Mouse (Mus musculus) cerebellum, adult (tissue): ENCODE measurements around the gene Slc25a42.
A peak's percentile ranks its signal among the peaks of the same experiment; 100 is the strongest.
"Not testable (repeated sequence)": the region's sequence is repeated elsewhere in the genome, so short reads cannot be mapped to it uniquely, and the experiment has no call there.

Source experiments
- ATAC-seq: cut with Nextera tagmentation; 2 replicates; pipeline ENCODE4 v1.9.2; 2017; ENCODE audit warnings: mild to moderate bottlenecking, moderate library complexity, mixed read lengths; ENCODE audit not compliant: insufficient number of reproducible peaks, low FRiP score, low TSS enrichment

Slc25a42 gene

DNA sequence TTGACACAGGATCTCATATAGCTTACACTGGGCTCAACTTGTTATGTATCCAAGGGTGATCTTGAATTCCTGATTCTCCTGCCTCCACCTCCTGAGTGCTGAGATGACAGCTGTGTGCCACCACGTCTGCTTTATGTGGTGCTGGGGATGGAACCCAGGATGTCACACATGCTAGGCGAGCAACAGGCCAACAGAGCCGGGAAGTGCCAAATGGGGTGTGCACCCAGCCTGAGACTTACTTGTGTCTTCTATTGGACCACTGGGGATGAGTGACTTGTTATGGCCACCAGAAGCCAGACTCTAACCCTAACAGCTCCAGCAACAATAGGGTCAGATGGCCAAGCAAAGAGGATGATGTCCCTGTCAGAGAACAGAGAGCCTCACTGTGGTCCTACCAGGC, 4.1 kb upstream of the Slc25a42 start:
- not testable (repeated sequence) for ATAC-seq

DNA sequence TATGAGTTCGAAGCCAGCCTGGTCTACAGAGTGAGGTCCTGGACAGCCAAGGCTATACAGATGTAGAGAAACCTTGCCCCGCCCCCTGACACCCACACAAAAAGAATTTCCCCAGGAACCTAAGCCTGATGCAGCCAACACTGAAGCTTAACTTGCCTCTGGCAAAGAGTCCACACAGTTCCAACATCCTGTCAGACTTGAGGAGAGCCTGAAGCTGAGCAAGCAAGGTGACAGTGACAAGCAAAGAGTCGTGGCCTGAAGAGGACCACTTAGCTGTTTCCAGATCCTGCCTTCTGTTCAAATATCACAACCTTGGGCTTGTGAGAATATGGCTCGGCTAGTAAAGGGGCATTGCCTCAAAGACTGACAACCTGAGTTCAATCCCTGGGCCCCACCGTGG, 3.0 kb upstream of the Slc25a42 start:
- ATAC-seq = no peak

DNA sequence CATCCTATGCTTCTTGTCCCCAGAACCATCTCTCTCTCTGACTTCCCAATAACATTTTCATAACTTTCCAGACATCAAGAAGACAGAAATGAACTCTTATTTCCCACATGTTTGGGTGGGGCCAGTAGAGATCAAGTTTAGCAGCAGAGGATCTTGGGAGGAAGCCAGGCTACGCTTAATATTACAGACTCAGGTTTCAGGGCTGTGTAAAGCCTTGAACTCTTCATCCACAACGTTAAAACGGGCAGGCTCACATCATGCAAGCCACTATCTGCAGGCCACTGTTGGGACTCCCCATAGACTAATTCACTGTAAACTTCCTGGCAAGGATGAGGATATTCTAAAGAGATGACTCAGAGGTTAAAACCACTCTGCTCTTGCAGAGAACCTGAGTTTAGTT, 2.3 kb upstream of the Slc25a42 start:
- ATAC-seq = no peak

DNA sequence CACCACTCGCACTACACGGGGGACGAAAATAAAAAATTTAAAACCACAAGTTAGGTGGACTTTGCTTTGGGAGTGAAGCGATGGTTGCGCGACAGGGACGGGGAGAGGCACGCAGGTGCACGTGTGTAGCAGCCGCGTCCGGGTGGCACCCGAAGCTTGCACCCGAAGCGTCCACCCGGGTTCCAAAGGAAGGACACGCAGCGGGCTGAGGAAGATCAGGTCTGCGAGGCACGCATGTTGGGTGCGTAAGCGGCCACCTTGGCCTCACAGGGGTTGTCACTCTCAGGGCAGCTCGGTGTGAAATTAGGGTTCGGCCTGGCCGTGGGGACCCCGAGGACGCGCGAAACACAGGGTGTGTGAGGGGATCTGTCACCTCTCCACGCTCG, 386 bp downstream of the Slc25a42 start:
- ATAC-seq = peak; percentile 10; the same call in 1 of the 2 replicates

DNA sequence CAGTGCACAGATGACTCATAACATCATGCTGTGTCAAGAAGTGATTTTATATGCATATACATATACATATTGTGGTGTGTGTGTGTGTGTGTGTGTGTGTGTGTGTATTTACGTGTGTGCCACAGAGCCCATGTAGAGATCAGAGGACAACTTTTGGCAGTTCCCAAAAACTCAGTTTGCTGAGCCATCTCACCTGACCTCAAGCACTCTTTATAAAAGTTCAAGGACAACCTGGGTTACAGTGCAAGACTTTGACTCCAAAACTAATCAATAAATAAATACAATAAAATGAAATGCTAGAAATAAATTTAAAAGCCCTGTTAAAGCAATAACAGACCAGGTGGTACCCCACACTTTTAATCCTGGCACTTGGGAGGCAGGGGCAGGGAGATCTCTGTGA, 830 bp downstream of the Slc25a42 start:
- no peak for ATAC-seq

DNA sequence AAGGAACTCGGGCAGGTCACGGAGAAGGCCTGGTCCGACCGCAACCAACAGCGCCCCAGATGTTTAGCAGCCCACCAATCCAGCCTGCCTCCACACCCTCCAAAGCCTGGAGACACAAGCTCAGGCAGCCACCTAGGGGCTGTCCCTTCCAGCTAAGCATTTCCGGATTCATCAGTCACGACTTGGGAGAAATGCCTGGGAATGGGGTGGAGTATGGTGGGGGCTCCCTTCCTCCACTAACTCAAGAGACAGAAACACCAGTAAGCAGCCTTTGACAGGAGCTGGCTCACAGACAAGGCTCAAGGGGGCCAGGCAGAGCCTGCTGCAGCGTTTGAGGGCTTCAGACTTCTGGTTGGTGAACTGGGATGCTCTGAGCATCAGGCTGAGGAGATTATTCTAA, 1.6 kb downstream of the Slc25a42 start:
- no peak for ATAC-seq

DNA sequence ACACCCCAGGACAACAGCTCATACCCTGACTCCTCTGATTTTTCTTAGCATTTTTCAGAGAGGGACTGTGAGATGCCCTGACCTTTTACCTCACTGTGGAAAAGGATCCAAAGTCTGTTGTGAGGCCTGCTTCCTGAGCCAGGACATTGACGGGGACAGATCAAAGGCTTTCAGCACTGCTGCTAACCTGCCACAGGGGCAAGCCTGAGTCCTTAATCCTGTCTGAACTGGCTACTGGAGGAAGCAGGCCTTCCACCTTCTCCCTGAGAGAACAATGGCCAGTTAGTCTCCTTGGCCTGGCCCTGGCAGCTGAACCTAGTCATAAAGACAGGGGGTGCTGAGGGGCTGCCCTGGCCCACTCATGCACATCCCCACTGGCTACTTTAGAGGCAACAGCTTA, 4.0 kb downstream of the Slc25a42 start:
- ATAC-seq = no peak

DNA sequence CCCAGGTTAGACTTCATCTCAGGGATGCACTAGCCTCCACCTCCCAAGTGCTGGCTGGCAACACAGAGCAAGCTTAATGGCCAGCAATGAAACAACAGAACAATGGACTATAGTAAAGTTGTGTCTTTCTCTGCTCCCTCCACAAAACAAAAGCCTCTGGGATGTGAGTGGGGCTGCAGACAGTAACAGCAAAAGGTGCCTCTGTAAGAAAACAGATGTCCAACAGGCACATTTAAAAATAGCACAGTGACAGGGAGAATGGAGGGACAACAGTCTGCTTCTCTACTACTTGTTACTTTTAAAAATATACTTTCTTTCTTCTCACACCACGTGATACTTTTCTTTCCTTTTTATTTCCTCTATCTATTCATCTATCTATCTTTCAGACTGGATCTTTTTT, 7.3 kb downstream of the Slc25a42 start:
- no peak for ATAC-seq

DNA sequence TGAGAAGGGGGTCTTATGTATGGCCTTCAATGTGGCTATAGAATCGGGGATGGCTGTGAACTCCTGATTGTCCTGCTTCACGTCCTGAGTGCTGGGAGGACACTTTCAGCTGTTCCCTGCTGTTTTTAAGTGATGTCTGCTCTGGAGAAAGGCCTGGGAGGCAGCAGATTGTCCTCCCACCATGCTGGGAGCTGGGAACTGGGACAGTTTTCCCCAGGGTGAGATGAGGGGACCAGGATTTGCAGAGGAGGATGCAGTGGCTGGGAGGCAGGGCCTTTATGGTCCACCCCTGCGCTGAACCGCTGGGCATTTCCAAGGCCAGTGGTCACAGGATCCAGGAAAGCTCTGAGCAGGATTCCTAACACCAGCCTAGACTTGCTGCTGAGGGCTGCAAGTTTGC, 9.0 kb downstream of the Slc25a42 start:
- ATAC-seq = no peak

DNA sequence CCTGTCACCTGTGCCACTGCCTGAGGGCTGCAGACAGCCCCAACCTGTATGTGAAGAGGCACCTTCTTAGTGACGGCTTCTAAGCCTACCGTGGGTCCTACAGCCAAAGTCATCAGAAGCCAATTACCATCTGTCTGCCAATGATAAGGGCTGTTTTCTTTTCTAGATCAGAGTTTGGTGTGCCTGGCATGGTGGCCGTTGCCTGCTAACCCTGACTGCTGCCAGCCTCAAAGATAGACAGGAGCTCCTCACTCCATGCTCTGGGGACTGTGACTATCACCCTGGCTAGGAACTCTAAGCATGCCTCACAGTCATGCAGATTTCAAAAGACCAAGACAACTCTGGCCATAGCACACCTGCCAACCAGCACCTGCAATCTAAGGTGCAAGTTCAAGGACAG, 10.7 kb downstream of the Slc25a42 start:
- ATAC-seq = no peak

DNA sequence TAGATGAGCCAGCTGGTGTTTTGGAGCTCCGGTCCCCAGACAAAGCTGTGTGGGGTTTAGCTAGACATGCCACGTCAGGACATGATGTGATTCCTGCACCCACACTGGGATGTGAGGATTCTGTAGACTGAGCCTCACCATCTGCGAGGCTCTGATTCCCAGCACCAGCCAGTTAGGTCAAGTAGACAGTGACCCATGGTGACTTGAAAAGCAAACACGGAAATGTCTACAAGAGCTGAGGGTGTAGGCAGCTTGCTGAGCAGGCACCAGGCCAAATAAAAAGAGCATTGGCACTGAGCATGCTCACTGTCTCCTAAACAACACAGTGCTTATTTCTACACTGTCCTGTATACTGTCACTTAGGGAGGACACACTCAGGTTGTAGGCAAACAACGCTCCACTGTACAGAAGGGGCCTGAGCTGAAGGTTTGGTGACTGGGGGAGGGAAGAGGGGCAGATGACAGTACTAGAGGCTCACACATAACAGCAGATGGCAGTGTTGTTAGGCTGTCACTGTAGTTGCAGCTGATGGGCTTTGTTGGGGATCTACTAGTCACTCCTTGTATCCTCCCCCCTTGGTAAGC, 11.9 kb downstream of the Slc25a42 start:
- peak; percentile 62 for ATAC-seq

DNA sequence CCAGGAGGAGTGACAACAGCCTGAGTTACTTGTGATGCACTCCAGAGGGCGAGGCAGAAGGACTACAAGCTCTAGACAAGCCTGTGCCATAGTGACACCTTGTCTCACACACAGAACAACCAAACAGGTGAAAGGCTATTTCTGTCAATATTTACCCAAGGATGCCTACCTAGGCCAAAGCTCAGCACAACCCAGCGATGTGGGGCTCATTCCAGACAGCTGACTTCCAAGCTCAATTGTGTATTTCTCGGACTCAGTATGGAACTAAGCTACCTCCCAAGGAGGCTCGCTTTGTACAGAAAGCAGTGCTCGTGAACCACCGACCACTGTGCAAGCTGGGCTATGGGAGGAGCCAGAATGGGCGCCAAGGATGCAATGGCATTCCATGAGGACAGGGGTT, 14.5 kb downstream of the Slc25a42 start:
- ATAC-seq = no peak

DNA sequence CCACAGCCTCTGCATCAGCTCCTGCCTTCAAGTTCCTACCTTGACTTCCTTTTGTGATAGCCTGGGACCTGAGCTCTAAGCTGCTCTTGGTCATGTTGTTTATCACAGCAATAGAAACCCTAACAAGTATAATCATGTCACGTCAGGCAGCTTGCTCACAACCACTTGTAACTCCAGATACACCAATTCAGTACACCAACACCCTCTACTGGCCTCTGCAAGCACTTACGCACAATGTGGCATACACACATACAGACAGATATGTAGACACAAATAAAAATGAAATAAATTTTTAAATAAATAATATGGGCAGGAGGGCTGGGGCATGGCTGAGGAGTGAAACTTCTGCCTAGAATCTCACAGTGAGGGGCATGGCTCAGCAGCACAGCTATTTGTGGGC, 16.3 kb downstream of the Slc25a42 start:
- ATAC-seq = no peak

DNA sequence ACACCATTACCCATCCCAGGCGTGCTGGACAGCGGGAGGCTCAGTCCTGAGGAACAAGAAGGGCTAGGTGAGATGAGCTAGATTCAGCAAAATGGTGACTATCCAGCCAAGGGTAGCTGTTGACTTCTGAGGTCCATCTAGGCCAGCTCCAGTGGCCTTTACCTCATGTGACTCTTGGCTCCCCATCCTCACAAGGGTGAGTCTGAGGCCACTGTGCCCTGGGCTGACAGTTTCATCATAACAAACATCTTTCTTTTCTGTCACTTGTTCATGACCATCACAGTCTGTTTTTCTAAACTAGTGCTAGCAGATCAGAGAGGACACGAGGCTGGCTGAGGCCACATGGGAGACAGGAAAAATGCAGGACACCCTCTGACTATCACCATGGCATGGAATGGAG, 17.9 kb downstream of the Slc25a42 start:
- no peak for ATAC-seq

DNA sequence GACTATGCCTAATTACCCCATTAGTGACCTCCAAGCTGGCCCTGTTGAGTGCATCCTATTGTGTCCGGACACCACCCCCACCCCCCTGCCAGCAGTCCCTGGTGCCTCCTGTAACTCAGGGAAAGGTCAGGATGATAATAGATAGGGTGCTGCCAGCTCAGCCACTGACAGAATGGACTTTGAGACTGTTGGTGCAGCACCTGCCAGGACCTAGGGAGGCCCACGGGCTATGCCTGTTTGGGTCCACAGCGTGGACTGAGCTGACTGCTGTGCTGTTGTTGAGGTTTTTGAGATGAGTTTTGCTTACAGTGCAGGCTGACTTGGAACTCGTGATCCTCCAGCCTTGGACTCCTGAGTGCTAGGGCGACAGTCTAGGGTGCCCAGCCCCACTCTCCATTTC, 18.9 kb downstream of the Slc25a42 start:
- ATAC-seq = no peak

DNA sequence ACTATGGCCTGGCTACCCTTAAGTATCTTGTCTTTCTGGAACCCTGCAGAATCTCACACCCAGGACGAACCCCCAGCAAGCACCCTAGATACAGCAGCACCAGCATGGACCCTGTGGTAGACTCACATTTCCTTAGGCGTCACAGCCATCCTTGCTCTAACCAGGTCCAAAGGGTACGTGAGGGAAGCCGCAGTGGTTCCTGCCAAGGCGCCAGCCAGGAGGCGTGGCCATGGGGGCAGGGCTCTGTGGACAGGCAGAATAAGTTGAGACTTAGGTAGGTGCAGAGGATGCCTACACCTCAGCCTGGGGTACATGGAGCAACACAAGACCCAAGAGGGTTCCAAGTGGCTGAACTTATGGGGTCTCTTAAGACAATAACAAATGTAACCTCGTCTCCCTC, 23.4 kb downstream of the Slc25a42 start:
- no peak for ATAC-seq

DNA sequence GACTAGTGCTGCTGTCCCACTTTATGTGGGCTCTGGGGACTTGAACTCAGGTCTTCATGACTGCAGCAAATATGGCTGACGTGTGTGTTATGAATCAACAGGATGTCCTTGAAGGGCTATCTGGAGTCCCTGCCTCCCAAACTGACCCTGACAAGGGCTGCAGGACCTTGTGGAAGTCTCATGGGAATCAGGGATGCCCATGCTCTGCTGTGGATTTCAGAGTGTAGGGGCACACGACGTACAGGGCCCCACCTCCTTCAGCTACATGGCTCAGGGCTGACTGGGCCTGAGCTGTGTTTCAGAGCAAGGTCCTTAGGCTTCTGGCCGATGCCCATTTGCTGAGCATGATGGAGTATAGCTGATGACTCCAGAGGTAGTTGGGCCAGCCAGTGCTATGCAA, 28.9 kb downstream of the Slc25a42 start:
- ATAC-seq = no peak

DNA sequence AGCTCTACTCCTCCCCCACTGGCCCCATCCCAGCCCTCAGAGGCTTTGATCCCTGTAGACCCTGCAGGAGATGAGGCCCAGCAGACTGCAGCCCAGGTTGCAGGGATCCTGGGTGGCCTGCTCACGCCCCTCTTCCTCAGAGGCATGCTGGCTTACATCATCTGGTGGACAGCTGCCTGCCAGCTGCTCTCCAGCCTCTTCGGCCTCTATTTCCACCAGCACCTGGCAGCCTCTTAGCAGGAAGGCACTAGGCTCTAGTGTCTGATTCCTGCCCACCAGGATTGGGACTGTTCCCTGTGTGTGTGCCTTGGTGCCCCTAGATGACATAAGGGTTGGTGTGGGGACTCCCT, 30.2 kb downstream of the Slc25a42 start:
- no peak for ATAC-seq

DNA sequence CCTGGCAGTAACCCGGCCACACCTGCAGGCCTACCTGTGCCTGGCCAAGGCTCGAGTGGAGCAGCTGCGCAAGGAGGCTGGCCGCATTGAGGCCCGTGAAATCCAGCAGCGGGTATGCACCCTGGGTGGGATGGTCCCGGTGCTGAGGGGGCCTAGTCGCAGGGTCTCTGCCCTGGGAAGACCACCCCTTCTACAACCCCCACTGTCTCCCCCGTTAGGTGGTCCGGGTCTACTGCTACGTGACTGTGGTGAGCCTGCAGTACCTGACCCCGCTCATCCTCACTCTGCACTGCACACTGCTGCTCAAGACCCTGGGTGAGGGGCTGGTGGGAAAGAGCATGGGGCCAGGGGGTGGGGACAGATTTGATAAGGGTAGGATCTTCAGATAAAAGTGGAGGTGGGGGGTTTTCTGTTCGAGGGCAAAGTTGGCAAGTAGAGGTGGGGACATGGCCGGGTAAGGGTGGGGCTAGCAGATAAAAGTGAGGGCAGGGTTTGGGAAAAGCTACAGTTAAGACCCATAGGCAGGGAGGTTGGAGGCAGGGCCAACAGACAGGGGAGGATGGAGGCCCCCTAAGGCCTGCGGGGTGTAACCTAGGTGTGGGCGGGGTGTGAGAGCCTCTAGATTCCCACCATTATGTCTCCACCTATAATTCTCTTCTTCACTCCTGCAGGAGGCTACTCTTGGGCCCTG, 30.7 kb downstream of the Slc25a42 start:
- no peak for ATAC-seq

DNA sequence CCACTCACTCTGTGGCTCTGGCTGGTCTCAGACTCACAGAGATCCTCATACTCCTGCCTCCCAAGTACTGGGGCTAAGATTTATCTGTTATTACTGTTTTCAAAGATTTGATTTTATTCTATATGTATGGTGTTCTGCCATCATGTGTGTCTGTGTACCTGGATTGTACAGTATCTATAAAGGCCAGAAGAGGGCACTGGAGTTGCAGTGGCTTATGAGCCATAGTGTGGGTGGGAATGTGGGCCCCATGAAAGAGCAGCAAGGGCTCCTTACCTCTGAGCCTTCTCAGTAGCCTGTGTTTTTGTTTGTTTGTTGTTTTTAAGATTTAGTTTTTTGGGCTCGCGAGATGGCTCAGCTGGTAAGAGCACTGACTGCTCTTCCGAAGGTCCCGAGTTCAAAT, 33.0 kb downstream of the Slc25a42 start:
- no peak for ATAC-seq

DNA sequence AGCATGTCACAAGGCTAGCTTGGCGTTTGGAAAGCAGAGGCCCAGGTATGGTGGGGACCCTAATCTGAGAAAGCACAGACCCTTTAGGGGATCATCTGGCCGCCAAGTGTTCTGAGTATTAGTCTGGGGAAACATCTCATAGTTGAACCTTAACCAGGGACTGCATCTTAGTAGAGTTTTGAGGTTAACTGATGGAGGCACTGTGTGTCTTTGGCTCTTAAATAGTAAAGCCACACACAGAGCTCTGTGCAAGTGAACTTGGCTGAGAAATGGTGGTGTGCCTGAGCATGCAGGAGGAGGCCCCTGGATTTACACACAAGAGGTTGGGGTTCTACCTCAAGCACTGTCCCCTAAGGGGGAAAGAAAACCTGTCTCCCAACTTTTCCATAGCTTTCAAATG, 33.9 kb downstream of the Slc25a42 start:
- ATAC-seq = no peak

DNA sequence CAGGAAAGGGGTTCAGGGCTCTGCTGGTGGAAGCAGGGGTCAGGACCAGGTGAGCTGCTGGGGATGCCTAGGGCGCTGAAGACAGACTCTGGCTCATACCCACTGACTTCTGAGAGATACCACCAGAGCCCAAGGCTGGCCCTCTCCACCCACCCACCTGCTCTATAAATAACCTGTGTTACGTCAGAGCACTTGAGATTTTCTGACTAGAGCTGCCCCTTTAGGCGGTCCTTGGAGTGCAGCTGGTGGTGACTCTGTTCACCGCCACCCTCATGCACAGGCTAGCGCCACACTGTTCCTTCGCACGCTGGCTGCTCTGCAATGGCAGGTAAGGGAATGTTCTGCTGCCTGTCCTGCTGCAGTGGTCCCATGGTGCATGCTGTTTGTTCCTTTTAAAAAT, 38.0 kb downstream of the Slc25a42 start:
- ATAC-seq = no peak

DNA sequence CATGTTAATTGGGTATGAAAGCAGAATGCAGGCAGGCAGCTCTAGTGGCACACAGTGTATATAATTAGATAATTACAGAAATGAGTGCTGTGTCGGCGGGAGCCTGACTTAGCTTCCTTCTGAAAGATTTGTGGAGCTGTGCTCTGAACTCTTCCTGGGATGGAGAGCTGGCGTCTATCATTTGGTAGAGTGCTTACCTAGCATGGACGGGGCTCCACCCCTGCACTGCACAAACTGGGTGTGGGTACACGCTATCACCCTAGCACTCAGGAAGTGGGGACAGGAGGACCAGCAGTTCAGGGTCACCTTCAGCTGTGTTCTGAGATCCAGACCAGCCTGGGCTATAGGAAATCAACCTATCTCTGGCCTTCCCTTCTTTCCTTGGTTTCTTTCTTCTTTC, 38.8 kb downstream of the Slc25a42 start:
- no peak for ATAC-seq
